Mouse (Mus musculus): ENCODE results near the gene Clcn5.

Gene Clcn5

GRCm38 (mm10) chrX:7197833-7198232 lies 121.3 kb downstream of the Clcn5 start:
- in situ Hi-C loops (cut with MboI; ENCODE audit: low sequenced_read_pairs), result no loop called here

- in situ Hi-C loops (cut with MboI; ENCODE audit: low sequenced_read_pairs), result no loop called here
Observed at GRCm38 (mm10) chrX:7190816-7191215, 128.3 kb downstream of the Clcn5 start.

GRCm38 (mm10) chrX:7188311-7188807 lies 130.8 kb downstream of the Clcn5 start:
- in situ Hi-C loops (cut with MboI; ENCODE audit: low sequenced_read_pairs), result no loop called here

GRCm38 (mm10) chrX:7187455-7188310 lies 131.5 kb downstream of the Clcn5 start:
- in situ Hi-C loops (cut with MboI; ENCODE audit: low sequenced_read_pairs), result no loop called here

GRCm38 (mm10) chrX:7170156-7170555 lies 149.0 kb downstream of the Clcn5 start:
- in situ Hi-C loops (cut with MboI; ENCODE audit: low sequenced_read_pairs), result no loop called here

GRCm38 (mm10) chrX:7168799-7169198 lies 150.4 kb downstream of the Clcn5 start:
- in situ Hi-C loops (cut with MboI; ENCODE audit: low sequenced_read_pairs), result no loop called here

- in situ Hi-C loops (cut with MboI; ENCODE audit: low sequenced_read_pairs), result no loop called here
Observed at GRCm38 (mm10) chrX:7157976-7158375, 161.2 kb downstream of the Clcn5 start.

- in situ Hi-C loops (cut with MboI; ENCODE audit: low sequenced_read_pairs), result no loop called here
Observed at GRCm38 (mm10) chrX:7156026-7156732, 163.0 kb downstream of the Clcn5 start.

GRCm38 (mm10) chrX:7150129-7150528 lies 169.0 kb downstream of the Clcn5 start:
- in situ Hi-C loops (cut with MboI; ENCODE audit: low sequenced_read_pairs), result no loop called here

GRCm38 (mm10) chrX:7146156-7146555 lies 173.0 kb downstream of the Clcn5 start:
- in situ Hi-C loops (cut with MboI; ENCODE audit: low sequenced_read_pairs), result no loop called here

- in situ Hi-C loops (cut with MboI; ENCODE audit: low sequenced_read_pairs), result no loop called here
Observed at GRCm38 (mm10) chrX:7121618-7122280, 197.4 kb downstream of the Clcn5 start.

- in situ Hi-C loops (cut with MboI; ENCODE audit: low sequenced_read_pairs), result no loop called here
Observed at GRCm38 (mm10) chrX:7114885-7115284, 204.3 kb downstream of the Clcn5 start.

Measured in CH12F3 (cell line).